Mouse (Mus musculus) erythroblast, embryonic 14.5 days (primary cell): ENCODE measurements around the gene Nav2.

Source experiments
- GATA1 ChIP-seq: IDR thresholded peaks from 2 replicates; pipeline ENCODE4 v1.6.1; 2012; ENCODE audit warnings: low read length, inconsistent platforms, mixed read lengths
- TAL1 ChIP-seq: IDR thresholded peaks from 3 replicates; pipeline ENCODE4 v1.6.1; 2012; ENCODE audit warnings: low read length, inconsistent platforms, mixed read lengths

DNA sequence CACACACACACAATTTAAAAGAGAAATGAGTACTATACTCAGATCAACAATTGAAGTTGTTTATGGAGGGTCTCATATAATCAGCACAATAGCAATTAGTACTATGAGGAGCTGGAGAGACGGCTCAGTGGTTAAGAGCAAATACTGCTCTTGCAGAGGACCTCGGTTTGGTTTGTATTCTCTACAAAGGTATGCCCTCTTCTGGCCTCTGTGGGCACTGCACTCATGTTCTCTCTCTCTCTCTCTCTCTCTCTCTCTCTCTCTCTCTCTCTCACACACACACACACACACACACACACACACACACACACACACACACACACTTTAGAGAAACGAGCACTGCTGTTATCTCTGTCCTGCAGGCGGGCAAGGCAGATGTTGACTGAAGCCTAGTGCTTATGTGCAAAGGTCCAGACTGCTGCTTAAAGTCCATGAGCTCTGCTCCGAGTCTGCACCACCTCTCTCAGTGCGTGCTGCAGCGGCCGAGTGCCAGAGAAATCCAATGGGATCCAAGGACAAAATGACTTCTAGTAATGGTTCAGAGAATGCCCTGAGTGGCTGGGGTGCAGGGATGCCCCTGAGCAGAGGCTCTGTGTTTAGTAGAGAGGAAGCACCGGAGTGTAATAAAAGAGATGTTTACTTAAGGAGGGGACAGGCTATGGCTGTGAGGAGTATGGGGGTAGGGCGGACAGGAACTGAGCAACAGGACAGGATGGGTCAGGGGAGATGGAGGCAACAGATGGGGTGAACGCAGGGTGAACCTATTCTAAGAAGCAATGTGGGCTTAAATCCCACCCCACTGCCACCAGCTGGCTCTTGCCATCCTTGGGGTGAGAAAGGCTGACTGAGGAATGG, 375.2 kb downstream of the Nav2 start:
- TF ChIP-seq GATA1 (no peak), TAL1 (no peak)
